Mouse (Mus musculus): ENCODE results near the gene Fndc4. TPM values are rescaled to one million over a fixed set of nuclear protein-coding genes. Genes with fewer than 3 reads are reported as not detected.

Gene Fndc4
- 71.9 and 95.0 TPM in 2 replicates for polyA plus RNA-seq (2012; rRNA removed)

GRCm38 (mm10) chr5:31295606-31296141, at the start of gene Fndc4:
Fndc4 (minus strand) TSS chr5:31296080.

GRCm38 (mm10) chr5:31297047-31297757, 1.3 kb upstream of the Fndc4 start, which contains the start of gene Gckr:
Gckr (plus strand) TSS chr5:31297443.

DNA sequence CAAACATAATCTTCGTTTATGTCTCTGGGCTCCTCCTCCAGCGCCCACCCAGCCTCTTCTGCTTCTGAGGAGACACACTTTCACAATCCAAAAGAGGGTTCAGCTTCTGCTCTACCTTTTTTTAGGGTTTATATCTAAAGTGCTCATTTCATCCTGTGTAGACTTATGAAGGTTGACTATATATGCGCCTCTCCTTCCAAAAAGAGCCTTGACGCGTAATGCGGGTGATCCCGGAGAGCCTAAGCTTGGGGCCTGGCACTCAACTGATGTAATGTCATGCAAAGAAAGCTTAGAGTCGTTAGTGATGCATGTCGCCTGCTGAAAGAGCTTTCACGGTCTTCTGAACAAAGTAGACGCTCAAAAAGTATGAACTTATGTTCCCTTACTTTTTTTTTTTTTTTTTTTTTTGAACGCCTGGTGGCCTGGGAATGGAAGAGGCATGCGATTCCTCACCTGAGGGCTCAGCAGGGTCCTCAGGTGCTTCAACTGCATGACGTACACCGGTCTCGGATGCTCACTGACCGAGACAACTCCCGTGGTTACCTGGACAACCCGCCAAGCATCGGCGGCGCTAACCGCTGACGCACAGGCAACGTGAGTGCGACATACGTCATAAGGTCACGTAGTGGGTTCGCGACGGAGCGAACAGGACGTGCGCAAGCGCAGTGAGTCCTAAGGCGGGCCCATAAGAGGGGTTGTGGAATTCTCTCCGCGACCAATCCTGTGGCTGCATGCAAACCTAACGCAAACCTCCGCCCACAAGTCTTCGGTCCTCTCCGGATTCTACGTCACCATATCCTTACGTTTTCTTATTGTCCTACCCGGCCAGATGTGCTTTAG, 5.1 kb downstream of the Fndc4 start, which contains the start of gene Ift172:
TSS of gene Ift172 (minus strand) at position 596 of the 840 bp plus-strand sequence.

GRCm38 (mm10) chr5:31251541-31252101, 44.3 kb downstream of the Fndc4 start, which contains the start of gene Krtcap3:
Krtcap3 (plus strand) TSS chr5:31251691.

Other genes with a start within 250 kb of the Fndc4 start
- gene Atraid, start 247.8 kb downstream of the Fndc4 start, polyA plus RNA-seq (2012; rRNA removed) = 117 and 121 TPM in 2 replicates
- gene Slc5a6, start 247.2 kb downstream of the Fndc4 start, polyA plus RNA-seq (2012; rRNA removed) = 31.7 and 33.3 TPM in 2 replicates
- 76.0 and 78.1 TPM in 2 replicates for gene Cad, start 241.3 kb downstream of the Fndc4 start, polyA plus RNA-seq (2012; rRNA removed)
- gene Dnajc5g, start 189.8 kb downstream of the Fndc4 start, polyA plus RNA-seq (2012; rRNA removed) = 0.10 TPM in 1 of 2 replicates, not detected in the other
- gene Slc30a3, start 187.8 kb downstream of the Fndc4 start, polyA plus RNA-seq (2012; rRNA removed) = 18.2 and 19.2 TPM in 2 replicates
- not detected in 2 replicates for gene Trim54, start 179.4 kb downstream of the Fndc4 start, polyA plus RNA-seq (2012; rRNA removed)
- not detected in 2 replicates for gene Ucn, start 157.3 kb downstream of the Fndc4 start, polyA plus RNA-seq (2012; rRNA removed)
- 103 and 145 TPM in 2 replicates for gene Mpv17, start 141.8 kb downstream of the Fndc4 start, polyA plus RNA-seq (2012; rRNA removed)
- 3.5 and 6.0 TPM in 2 replicates for gene Gm29609, start 116.2 kb downstream of the Fndc4 start, polyA plus RNA-seq (2012; rRNA removed)
- gene Gtf3c2, start 115.9 kb downstream of the Fndc4 start, polyA plus RNA-seq (2012; rRNA removed) = 43.0 and 59.5 TPM in 2 replicates
- 110 and 123 TPM in 2 replicates for gene Snx17, start 102.9 kb downstream of the Fndc4 start, polyA plus RNA-seq (2012; rRNA removed)
- 58.4 and 95.8 TPM in 2 replicates for gene Eif2b4, start 102.7 kb downstream of the Fndc4 start, polyA plus RNA-seq (2012; rRNA removed)
- gene Zfp513, start 93.8 kb downstream of the Fndc4 start, polyA plus RNA-seq (2012; rRNA removed) = 86.1 and 89.2 TPM in 2 replicates
- 107 and 169 TPM in 2 replicates for gene Ppm1g, start 75.4 kb downstream of the Fndc4 start, polyA plus RNA-seq (2012; rRNA removed)
- 256 and 269 TPM in 2 replicates for gene Nrbp1, start 55.2 kb downstream of the Fndc4 start, polyA plus RNA-seq (2012; rRNA removed)
- gene Gm9970, start 54.8 kb downstream of the Fndc4 start, polyA plus RNA-seq (2012; rRNA removed) = 1.1 and 2.3 TPM in 2 replicates
- gene Krtcap3, start 44.4 kb downstream of the Fndc4 start, polyA plus RNA-seq (2012; rRNA removed) = 75.9 and 76.0 TPM in 2 replicates
- gene Ift172, start 5.0 kb downstream of the Fndc4 start, polyA plus RNA-seq (2012; rRNA removed) = 60.1 and 67.6 TPM in 2 replicates
- 2.5 and 4.1 TPM in 2 replicates for gene Gckr, start 1.4 kb upstream of the Fndc4 start, polyA plus RNA-seq (2012; rRNA removed)
- gene Zfp512, start 156.4 kb upstream of the Fndc4 start, polyA plus RNA-seq (2012; rRNA removed) = 12.9 and 14.2 TPM in 2 replicates
- not detected in 2 replicates for gene 4930548H24Rik, start 189.7 kb upstream of the Fndc4 start, polyA plus RNA-seq (2012; rRNA removed)
- 9.8 and 12.1 TPM in 2 replicates for gene Gpn1, start 198.7 kb upstream of the Fndc4 start, polyA plus RNA-seq (2012; rRNA removed)
- gene Slc4a1ap, start 230.9 kb upstream of the Fndc4 start, polyA plus RNA-seq (2012; rRNA removed) = 14.4 and 16.0 TPM in 2 replicates
- gene Supt7l, start 231.7 kb upstream of the Fndc4 start, polyA plus RNA-seq (2012; rRNA removed) = 11.6 and 15.2 TPM in 2 replicates

Data from ovary, adult 2 months (tissue).